Mouse (Mus musculus) cerebellum, adult 2 months (tissue): Measurements from ENCODE around the gene Inha. TPM values are rescaled to one million over a fixed set of nuclear protein-coding genes. Genes with fewer than 3 reads are reported as not detected.

Source experiments
- DNase-seq, 2 experiments: peaks; one replicate each; pipeline ENCODE4 v3.0.0; 2021
- H3K27ac ChIP-seq: fragments of 200-500 bp; 2 replicates; pipeline ENCODE4 v1.5.1; 2012; ENCODE audit warnings: low read length, control low read depth, inconsistent platforms; ENCODE audit not compliant: insufficient read depth
- H3K27me3 ChIP-seq: fragments of 200-500 bp; 2 replicates; pipeline ENCODE4 v1.6.1; 2012; ENCODE audit warnings: inconsistent platforms, mild to moderate bottlenecking, low read length, moderate library complexity; ENCODE audit not compliant: control insufficient read depth, insufficient read depth
- H3K4me1 ChIP-seq: fragments of 200-500 bp; 2 replicates; pipeline ENCODE4 v1.6.1; 2011; ENCODE audit warnings: low read length; ENCODE audit not compliant: control insufficient read depth, insufficient read depth
- H3K4me3 ChIP-seq: fragments of 200-500 bp; replicated peaks from 2 replicates; pipeline ENCODE3; 2011; ENCODE audit warnings: mild to moderate bottlenecking, low read depth, low read length, control low read depth; ENCODE audit not compliant: insufficient read depth
- CTCF ChIP-seq: fragments of 200-500 bp; IDR thresholded peaks from 2 replicates; pipeline ENCODE4 v1.5.1; 2011; ENCODE audit warnings: low read depth, mild to moderate bottlenecking, control low read depth, low read length, moderate library complexity, borderline replicate concordance; ENCODE audit not compliant: insufficient read depth
- POLR2A ChIP-seq: fragments of 200-500 bp; IDR thresholded peaks from 2 replicates; pipeline ENCODE4 v1.6.1; 2011; ENCODE audit warnings: low read length, control low read depth, borderline replicate concordance; ENCODE audit not compliant: insufficient read depth
- WGBS: fragments of 180-500 bp; shearing (Covaris S2); methylation state at CpG from one replicate; pipeline ENCODE4 v1.1.7; 2018; 5-methylcytosine and 5-hydroxymethylcytosine counted together
- polyA plus RNA-seq: library from polyadenylated mRNA; depleted of rRNA; stranded (reverse); fragments of >200 nt; gene quantifications from 2 replicates; pipeline ENCODE4 v1.2.3, GENCODE M21; 2012; rRNA removed

Gene Inha
- polyA plus RNA-seq, 1 experiment, result 64.7 TPM

GRCm38 (mm10) chr1:75556143-75556781 lies 49.4 kb downstream of the Inha start:
- no peak overlapping the region for H3K4me3 ChIP-seq
- no peak overlapping the region for H3K27ac ChIP-seq
- TF ChIP-seq POLR2A (no peak), CTCF (no peak)
- no peak for DNase-seq
- no peaks in the 10 kb centered on the region for H3K27me3 ChIP-seq
- whole genome bisulfite sequencing, result 68% methylated on average over 9 of the region's 9 CpGs
- H3K4me1 ChIP-seq, result peaks cover 6% of the 10 kb centered on the region

- no peak for DNase-seq
- WGBS, result 77% methylated on average over 7 of the region's 7 CpGs
- Histone ChIP-seq H3K4me3 (no peak overlapping the region), H3K4me1 (peaks cover 6% of the 10 kb centered on the region), H3K27me3 (no peaks in the 10 kb centered on the region), H3K27ac (no peak overlapping the region)
- TF ChIP-seq CTCF, result no peak
- no peak for TF ChIP-seq POLR2A
These were observed 50.2 kb downstream of the Inha start for GRCm38 (mm10) chr1:75557041-75557440.

GRCm38 (mm10) chr1:75558388-75559178 lies 51.7 kb downstream of the Inha start:
- no peak for DNase-seq
- no peak for TF ChIP-seq CTCF
- Histone ChIP-seq H3K27ac (peak overlapping the region; percentile 8; the same call in 1 of the 2 replicates), H3K4me3 (no peak overlapping the region), H3K4me1 (peaks cover 11% of the 10 kb centered on the region), H3K27me3 (no peaks in the 10 kb centered on the region)
- 88% methylated on average over 18 of the region's 18 CpGs for WGBS

GRCm38 (mm10) chr1:75559212-75559925 lies 52.5 kb downstream of the Inha start:
- Histone ChIP-seq H3K4me3 (no peak overlapping the region), H3K27ac (peak overlapping the region; percentile 8; the same call in 1 of the 2 replicates), H3K4me1 (peaks cover 11% of the 10 kb centered on the region), H3K27me3 (no peaks in the 10 kb centered on the region)
- WGBS, result 4% methylated on average over 17 of the region's 17 CpGs
- peak; percentile 94 to 97 for DNase-seq
- TF ChIP-seq POLR2A (no peak), CTCF (peak; percentile 99)

Other genes starting within 250 kb of the Inha start
- 172 and 180 TPM in 2 replicates for gene Ptprn, start 242.6 kb upstream of the Inha start, polyA plus RNA-seq
- gene Resp18, start 228.7 kb upstream of the Inha start, polyA plus RNA-seq, result 226 and 275 TPM in 2 replicates
- 87.0 and 87.1 TPM in 2 replicates for gene Dnpep, start 189.1 kb upstream of the Inha start, polyA plus RNA-seq
- 2.0 and 2.1 TPM in 2 replicates for gene Des, start 146.7 kb upstream of the Inha start, polyA plus RNA-seq
- gene Speg, start 131.8 kb upstream of the Inha start, polyA plus RNA-seq, result 122 and 143 TPM in 2 replicates
- gene Gmppa, start 71.1 kb upstream of the Inha start, polyA plus RNA-seq, result 155 and 187 TPM in 2 replicates
- gene Asic4, start 56.6 kb upstream of the Inha start, polyA plus RNA-seq, result 2.1 and 2.8 TPM in 2 replicates
- 88.3 and 92.6 TPM in 2 replicates for gene Chpf, start 27.8 kb upstream of the Inha start, polyA plus RNA-seq
- 41.3 and 46.6 TPM in 2 replicates for gene Tmem198, start 27.5 kb upstream of the Inha start, polyA plus RNA-seq
- 41.1 and 44.0 TPM in 2 replicates for gene Obsl1, start 625 bp upstream of the Inha start, polyA plus RNA-seq
- 29.3 and 29.8 TPM in 2 replicates for gene Stk11ip, start 14.5 kb downstream of the Inha start, polyA plus RNA-seq
- gene Slc4a3, start 39.2 kb downstream of the Inha start, polyA plus RNA-seq, result 99.5 and 99.6 TPM in 2 replicates